Mouse (Mus musculus) limb, embryonic 11.5 days (tissue): ENCODE data around the gene Ntsr1. TPM values are rescaled to one million over a fixed set of nuclear protein-coding genes. Genes with fewer than 3 reads are reported as not detected.

Experiments
- ATAC-seq: fragments of 200-750 bp; cut with Nextera tagmentation; 2 replicates; pipeline ENCODE4 v1.8.0; 2017; ENCODE audit warnings: low read depth; ENCODE audit not compliant: insufficient number of reproducible peaks, low FRiP score, low TSS enrichment
- DNase-seq: peaks from one replicate; pipeline ENCODE4 v3.0.0-alpha.2; 2015; ENCODE audit warnings: low spot score
- H3K27ac ChIP-seq: fragments of 300-500 bp; sonication (generic); replicated peaks from 2 replicates; pipeline ENCODE4 v1.5.1; 2014; ENCODE audit warnings: low read depth, mild to moderate bottlenecking, low read length
- H3K27me3 ChIP-seq: fragments of 300-500 bp; sonication (generic); 2 replicates; pipeline ENCODE4 v1.6.1; 2014; ENCODE audit warnings: mild to moderate bottlenecking, low read length, mixed read lengths; ENCODE audit not compliant: control insufficient read depth, insufficient read depth
- H3K36me3 ChIP-seq: fragments of 300-500 bp; sonication (generic); 2 replicates; pipeline ENCODE4 v1.6.1; 2014; ENCODE audit warnings: mild to moderate bottlenecking, low read length, moderate library complexity, mixed read lengths; ENCODE audit not compliant: control insufficient read depth, insufficient read depth
- H3K4me1 ChIP-seq: fragments of 300-500 bp; sonication (generic); 2 replicates; pipeline ENCODE4 v1.6.1; 2014; ENCODE audit warnings: low read length, mixed read lengths; ENCODE audit not compliant: control insufficient read depth, insufficient read depth
- H3K4me2 ChIP-seq: fragments of 300-500 bp; sonication (generic); 2 replicates; pipeline ENCODE4 v1.6.1; 2014; ENCODE audit warnings: low read depth, mild to moderate bottlenecking, moderate library complexity; ENCODE audit not compliant: severe bottlenecking
- H3K4me3 ChIP-seq: fragments of 300-500 bp; sonication (generic); 2 replicates; pipeline ENCODE4 v1.5.1; 2014; ENCODE audit warnings: low read depth, low read length
- H3K9ac ChIP-seq: fragments of 300-500 bp; sonication (generic); 2 replicates; pipeline ENCODE4 v1.6.1; 2014; ENCODE audit warnings: mild to moderate bottlenecking, low read length
- H3K9me3 ChIP-seq: fragments of 300-500 bp; sonication (generic); 2 replicates; pipeline ENCODE4 v1.6.1; 2016; ENCODE audit warnings: low read length; ENCODE audit not compliant: control insufficient read depth
- WGBS: fragments of 180-500 bp; shearing (Covaris S2); extraction: QIAGEN DNeasy Blood & Tissue Kit; methylation state at CpG from one replicate; pipeline ENCODE4 v1.1.7; 2014; 5-methylcytosine and 5-hydroxymethylcytosine counted together
- polyA plus RNA-seq: library from polyadenylated mRNA; unstranded; fragments of >200 nt; fragmentation: Nextera tagmentation; extraction: Ambion mirVana; gene quantifications from 2 replicates; pipeline ENCODE4 v1.2.1, GENCODE M21; 2014

The Ntsr1 gene
- polyA plus RNA-seq, 1 experiment from 2014 or later = not detected

GRCm38 (mm10) chr2:180466505-180466904, 33.3 kb upstream of the Ntsr1 start:
- no peaks in the 10 kb centered on the region for H3K9me3 ChIP-seq
- WGBS = 67% methylated on average over 7 of the region's 7 CpGs
- H3K9ac ChIP-seq = no peak overlapping the region
- H3K36me3 ChIP-seq = no peaks in the 10 kb centered on the region
- no peak for DNase-seq
- no peaks in the 10 kb centered on the region for H3K4me1 ChIP-seq
- ATAC-seq = no peak
- no peak overlapping the region for H3K4me2 ChIP-seq
- no peak overlapping the region for H3K27ac ChIP-seq
- H3K4me3 ChIP-seq = no peak overlapping the region
- H3K27me3 ChIP-seq = no peaks in the 10 kb centered on the region

GRCm38 (mm10) chr2:180468871-180469270, 30.9 kb upstream of the Ntsr1 start:
- H3K27ac ChIP-seq = no peak overlapping the region
- H3K27me3 ChIP-seq = 0 out of 2 replicates have a peak, but pooled peaks cover 4% of the 10 kb centered on the region
- no peak overlapping the region for H3K4me3 ChIP-seq
- H3K4me1 ChIP-seq = peaks cover 4% of the 10 kb centered on the region; the same call in 1 of the 2 replicates
- H3K9ac ChIP-seq = no peak overlapping the region
- H3K36me3 ChIP-seq = no peaks in the 10 kb centered on the region
- no peaks in the 10 kb centered on the region for H3K9me3 ChIP-seq
- 92% methylated on average over 8 of the region's 8 CpGs for WGBS
- ATAC-seq (no peak), DNase-seq (no peak)
- H3K4me2 ChIP-seq = no peak overlapping the region

GRCm38 (mm10) chr2:180469768-180470167, 30.0 kb upstream of the Ntsr1 start:
- H3K4me1 ChIP-seq = peaks cover 4% of the 10 kb centered on the region; the same call in 1 of the 2 replicates
- H3K9ac ChIP-seq = no peak overlapping the region
- no peak overlapping the region for H3K27ac ChIP-seq
- WGBS = 59% methylated on average over 9 of the region's 9 CpGs
- H3K27me3 ChIP-seq = 0 out of 2 replicates have a peak, but pooled peaks cover 4% of the 10 kb centered on the region
- no peak for ATAC-seq
- no peak overlapping the region for H3K4me3 ChIP-seq
- H3K36me3 ChIP-seq = no peaks in the 10 kb centered on the region
- H3K9me3 ChIP-seq = no peaks in the 10 kb centered on the region
- no peak for DNase-seq
- H3K4me2 ChIP-seq = no peak overlapping the region

GRCm38 (mm10) chr2:180472306-180473079, 27.3 kb upstream of the Ntsr1 start:
- DNase-seq (peak; percentile 73), ATAC-seq (peak; percentile 52)
- H3K9me3 ChIP-seq = no peaks in the 10 kb centered on the region
- 0 out of 2 replicates have a peak overlapping the region, but pooled peaks have one; percentile 22 for H3K9ac ChIP-seq
- H3K4me3 ChIP-seq = no peak overlapping the region
- no peaks in the 10 kb centered on the region for H3K36me3 ChIP-seq
- 6% methylated on average over 21 of the region's 21 CpGs for WGBS
- H3K27me3 ChIP-seq = 0 out of 2 replicates have a peak, but pooled peaks cover 4% of the 10 kb centered on the region
- peaks cover 4% of the 10 kb centered on the region; the same call in 1 of the 2 replicates for H3K4me1 ChIP-seq
- peak overlapping the region; percentile 36 for H3K4me2 ChIP-seq
- no peak overlapping the region for H3K27ac ChIP-seq

GRCm38 (mm10) chr2:180473080-180473440, 26.7 kb upstream of the Ntsr1 start:
- WGBS = 31% methylated on average over 7 of the region's 7 CpGs

GRCm38 (mm10) chr2:180474864-180475263, 24.9 kb upstream of the Ntsr1 start:
- ATAC-seq (no peak), DNase-seq (no peak)
- Histone ChIP-seq H3K4me3 (no peak overlapping the region), H3K27me3 (0 out of 2 replicates have a peak, but pooled peaks cover 4% of the 10 kb centered on the region), H3K4me2 (no peak overlapping the region), H3K9me3 (no peaks in the 10 kb centered on the region), H3K36me3 (no peaks in the 10 kb centered on the region), H3K27ac (no peak overlapping the region), H3K9ac (no peak overlapping the region), H3K4me1 (peaks cover 4% of the 10 kb centered on the region; the same call in 1 of the 2 replicates)
- 89% methylated on average over 3 of the region's 3 CpGs for WGBS

More at GRCm38 (mm10) chr2:180473080-180473440, 26.7 kb upstream of the Ntsr1 start:
- no peaks in the 10 kb centered on the region for H3K36me3 ChIP-seq
- ATAC-seq (no peak), DNase-seq (peak; percentile 68)
- H3K4me3 ChIP-seq = no peak overlapping the region
- no peaks in the 10 kb centered on the region for H3K9me3 ChIP-seq
- 0 out of 2 replicates have a peak, but pooled peaks cover 4% of the 10 kb centered on the region for H3K27me3 ChIP-seq
- H3K27ac ChIP-seq = no peak overlapping the region
- no peak overlapping the region for H3K9ac ChIP-seq
- peaks cover 4% of the 10 kb centered on the region; the same call in 1 of the 2 replicates for H3K4me1 ChIP-seq
- H3K4me2 ChIP-seq = no peak overlapping the region

GRCm38 (mm10) chr2:180482274-180482673, 17.5 kb upstream of the Ntsr1 start:
- Histone ChIP-seq H3K27ac (no peak overlapping the region), H3K4me2 (no peak overlapping the region), H3K9ac (no peak overlapping the region), H3K27me3 (no peaks in the 10 kb centered on the region), H3K4me3 (no peak overlapping the region), H3K36me3 (no peaks in the 10 kb centered on the region), H3K4me1 (no peaks in the 10 kb centered on the region), H3K9me3 (no peaks in the 10 kb centered on the region)
- 30% methylated on average over 16 of the region's 16 CpGs for WGBS
- no peak for DNase-seq
- ATAC-seq = no peak

- H3K4me1 ChIP-seq = no peaks in the 10 kb centered on the region
- DNase-seq (no peak), ATAC-seq (no peak)
- WGBS = 62% methylated on average over 4 of the region's 4 CpGs
- H3K4me3 ChIP-seq = no peak overlapping the region
- no peak overlapping the region for H3K4me2 ChIP-seq
- H3K27me3 ChIP-seq = no peaks in the 10 kb centered on the region
- H3K36me3 ChIP-seq = no peaks in the 10 kb centered on the region
- no peak overlapping the region for H3K27ac ChIP-seq
- no peaks in the 10 kb centered on the region for H3K9me3 ChIP-seq
- H3K9ac ChIP-seq = no peak overlapping the region
Measured at GRCm38 (mm10) chr2:180484882-180485281, 14.9 kb upstream of the Ntsr1 start.
